Mouse (Mus musculus) embryo, embryonic 10 days (tissue): ENCODE results near the gene Id1.
A peak's percentile ranks its signal among the peaks of the same experiment; 100 is the strongest.

Experiments used
- DNase-seq: peaks from one replicate; pipeline ENCODE4 v3.0.0-alpha.2; 2015; ENCODE audit warnings: low spot score

Id1 gene

GRCm38 (mm10) chr2:152742435-152742834 is 6.4 kb downstream of the Id1 start:
- DNase-seq, result peak; percentile 73

GRCm38 (mm10) chr2:152753944-152754711 is 18.1 kb downstream of the Id1 start, which contains the start of gene Cox4i2:
Cox4i2 (plus strand) TSS chr2:152754173.
- DNase-seq, result peak; percentile 70

GRCm38 (mm10) chr2:152756474-152757393 is 20.7 kb downstream of the Id1 start:
- DNase-seq, result no peak

GRCm38 (mm10) chr2:152757478-152757877 is 21.4 kb downstream of the Id1 start:
- no peak for DNase-seq

GRCm38 (mm10) chr2:152758351-152758750 is 22.3 kb downstream of the Id1 start:
- no peak for DNase-seq

- DNase-seq, result no peak
Observed at GRCm38 (mm10) chr2:152763310-152763709, 27.3 kb downstream of the Id1 start.

- DNase-seq, result peak; percentile 26
Observed at GRCm38 (mm10) chr2:152764172-152765044, 28.4 kb downstream of the Id1 start.

GRCm38 (mm10) chr2:152765045-152765674 is 29.1 kb downstream of the Id1 start:
- DNase-seq, result no peak

- peak; percentile 94 for DNase-seq
Observed at GRCm38 (mm10) chr2:152766387-152767123, 30.5 kb downstream of the Id1 start.

GRCm38 (mm10) chr2:152767618-152768271 is 31.7 kb downstream of the Id1 start:
- peak; percentile 77 for DNase-seq

- no peak for DNase-seq
Observed at GRCm38 (mm10) chr2:152769677-152770076, 33.6 kb downstream of the Id1 start.

GRCm38 (mm10) chr2:152771571-152771970 is 35.5 kb downstream of the Id1 start:
- DNase-seq, result no peak

- no peak for DNase-seq
Observed at GRCm38 (mm10) chr2:152772231-152772630, 36.2 kb downstream of the Id1 start.

- no peak for DNase-seq
Observed at GRCm38 (mm10) chr2:152775357-152775756, 39.3 kb downstream of the Id1 start.

- no peak for DNase-seq
Observed at GRCm38 (mm10) chr2:152776019-152776418, 40.0 kb downstream of the Id1 start.

- DNase-seq, result no peak
Observed at GRCm38 (mm10) chr2:152776435-152776834, 40.4 kb downstream of the Id1 start.

GRCm38 (mm10) chr2:152777081-152777480 is 41.0 kb downstream of the Id1 start:
- no peak for DNase-seq

GRCm38 (mm10) chr2:152780466-152780865 is 44.4 kb downstream of the Id1 start:
- no peak for DNase-seq

GRCm38 (mm10) chr2:152781031-152781711 is 45.1 kb downstream of the Id1 start:
- no peak for DNase-seq

- no peak for DNase-seq
Observed at GRCm38 (mm10) chr2:152782656-152783055, 46.6 kb downstream of the Id1 start.
